Mouse (Mus musculus): Measurements from ENCODE around the gene Pigb.
A peak's percentile ranks its signal among the peaks of the same experiment; 100 is the strongest.

Pigb gene

DNA sequence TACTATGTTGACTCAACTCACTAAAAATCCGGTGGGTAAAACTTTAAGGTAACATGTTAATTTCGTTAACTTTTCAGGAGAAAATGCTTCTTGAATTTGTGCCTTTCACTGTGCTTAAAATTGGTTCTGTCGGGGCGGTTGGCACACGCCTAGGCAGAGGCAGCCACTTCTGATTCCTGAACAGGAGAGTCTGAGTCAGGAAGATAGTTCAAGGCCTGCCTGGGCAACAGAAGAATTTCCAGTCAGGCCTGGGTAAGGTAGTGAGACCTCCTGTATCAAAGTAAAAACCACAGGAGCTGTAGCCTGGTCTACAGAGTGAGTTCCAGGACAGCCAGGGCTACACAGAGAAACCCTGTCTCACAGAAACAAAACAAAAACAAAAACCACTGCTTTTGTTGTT is 47.6 kb downstream of the Pigb start:
- DNase-seq (ENCODE audit: low read depth, low spot score) = no peak

DNA sequence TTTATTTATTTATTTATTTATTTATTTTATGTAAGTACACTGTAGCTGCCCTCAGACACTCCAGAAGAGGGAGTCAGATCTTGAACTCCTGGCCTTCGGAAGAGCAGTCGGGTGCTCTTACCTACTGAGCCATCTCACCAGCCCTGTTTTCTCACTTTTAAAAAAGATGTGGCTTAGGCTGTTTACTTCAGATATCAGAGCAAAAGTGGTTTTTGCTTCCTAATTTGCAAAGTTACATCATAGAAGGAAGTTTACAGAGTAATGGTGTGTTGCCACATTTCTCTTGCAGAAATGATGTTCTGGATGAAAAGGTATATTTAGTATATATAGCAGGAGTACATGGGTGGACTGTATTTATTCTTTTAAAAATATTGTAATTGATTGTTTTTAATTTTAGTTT is 48.8 kb downstream of the Pigb start:
- no peak for DNase-seq (ENCODE audit: low read depth, low spot score)

DNA sequence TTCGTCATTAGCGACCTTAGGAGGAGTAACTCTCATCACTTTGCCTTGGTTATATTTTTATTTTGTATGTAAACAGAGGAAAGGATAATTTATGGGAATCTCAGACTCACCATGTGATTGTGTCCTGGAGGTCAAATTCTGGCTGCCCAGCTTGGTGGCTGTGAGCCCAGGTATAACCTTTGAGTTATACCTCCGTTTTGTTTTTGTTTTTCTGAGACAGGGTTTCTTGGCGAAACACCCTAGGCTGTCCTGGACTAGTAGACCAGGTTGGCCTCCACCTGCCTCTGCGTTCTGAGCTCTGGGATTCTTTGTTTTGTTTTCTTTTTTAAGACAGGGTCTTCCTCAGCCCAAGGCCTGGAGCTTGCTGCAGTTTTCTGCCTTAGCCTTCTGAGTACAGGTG is 51.5 kb downstream of the Pigb start:
- DNase-seq (ENCODE audit: low read depth, low spot score) = no peak

DNA sequence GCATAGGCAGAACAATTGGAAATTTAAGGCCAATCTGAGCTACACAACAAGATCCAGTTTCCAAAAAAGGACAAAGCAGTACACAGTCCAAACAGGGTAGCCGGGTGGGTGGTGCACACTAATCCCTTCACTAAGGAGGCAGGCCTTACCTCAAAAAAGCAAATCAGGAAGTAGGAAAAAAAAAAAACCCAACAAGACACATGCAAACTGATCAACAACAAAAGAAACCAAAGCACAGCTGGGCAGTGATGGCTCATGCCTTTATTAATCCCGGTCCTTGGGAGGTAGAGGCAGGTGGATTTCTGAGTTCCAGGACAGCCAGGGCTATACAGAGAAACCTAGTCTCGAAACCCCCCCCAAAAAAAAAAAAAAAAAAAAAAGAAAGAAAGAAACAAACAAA is 52.5 kb downstream of the Pigb start:
- no peak for DNase-seq (ENCODE audit: low read depth, low spot score)

DNA sequence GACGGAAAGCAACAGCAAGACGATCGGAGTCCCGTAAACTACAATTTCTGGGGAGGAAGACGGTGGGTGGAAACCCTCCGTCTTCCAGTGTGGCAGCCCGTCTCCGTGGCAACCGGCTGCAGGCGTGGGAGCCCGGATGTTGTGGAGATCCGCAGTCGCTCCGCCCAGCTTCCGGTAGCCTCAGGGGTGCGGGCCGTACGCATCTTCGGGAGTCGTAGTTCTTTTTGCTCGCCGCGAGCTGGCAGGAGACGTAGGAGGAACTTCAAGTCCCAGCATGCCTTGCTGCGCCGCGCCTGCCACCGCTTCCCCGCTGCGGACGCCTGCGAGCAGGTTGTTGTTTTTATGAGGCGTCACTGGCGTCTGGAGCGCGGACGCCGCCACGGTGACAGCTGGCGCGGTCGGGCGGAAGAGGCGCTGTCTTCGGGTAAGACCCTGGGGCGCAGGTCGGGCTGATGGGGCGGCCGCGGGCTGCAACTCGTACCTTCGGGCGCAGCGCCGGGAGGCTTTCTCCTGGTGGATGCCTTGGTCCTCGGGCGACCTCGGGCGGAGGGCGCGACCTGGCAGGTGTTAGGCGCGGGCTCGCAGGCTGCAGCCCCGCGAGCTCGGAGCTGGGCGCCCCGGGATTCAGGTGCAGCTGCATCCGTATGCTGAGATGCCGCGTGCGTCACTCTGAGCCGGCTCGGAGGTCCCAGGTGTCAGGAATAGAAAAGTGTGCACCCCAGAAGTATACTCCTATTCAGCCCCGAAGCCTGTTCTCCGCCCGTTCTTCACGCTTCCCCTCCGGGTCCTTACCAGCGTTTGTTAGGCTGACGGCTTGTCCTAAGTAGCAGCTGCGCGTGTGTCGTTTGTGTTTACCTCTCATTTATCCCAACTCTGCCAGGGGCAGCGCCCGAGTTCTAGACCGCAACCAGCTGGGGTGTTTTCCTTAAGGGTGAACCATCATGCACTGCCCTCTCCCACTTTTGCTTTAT is 54.6 kb downstream of the Pigb start, which contains the start of the genes Ccpg1os and Ccpg1:
Ccpg1os (minus strand) TSS at position 133 of the 971 bp plus-strand sequence.
Ccpg1 (plus strand) TSS at position 180 of the 971 bp plus-strand sequence.
- DNase-seq (ENCODE audit: low read depth, low spot score) = peak; percentile 93

DNA sequence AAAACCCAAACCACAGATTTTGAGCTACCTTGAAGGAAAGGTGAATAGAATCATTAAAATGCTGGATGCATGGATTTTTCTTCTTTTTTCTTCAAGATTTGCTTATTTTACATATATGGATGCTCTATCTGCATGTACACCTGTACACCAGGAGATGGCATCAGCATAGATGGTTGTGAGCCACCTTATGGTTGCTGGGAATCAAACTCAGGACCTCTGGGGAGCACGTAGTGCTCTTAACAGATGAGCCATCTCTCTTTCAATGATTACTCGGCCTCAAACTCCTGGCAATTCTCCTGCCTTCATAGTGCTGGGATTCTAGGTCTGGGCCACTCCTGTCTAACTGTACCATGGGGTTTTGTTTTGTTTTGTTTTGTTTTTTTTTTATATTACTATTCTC is 57.1 kb downstream of the Pigb start:
- no peak for DNase-seq (ENCODE audit: low read depth, low spot score)

DNA sequence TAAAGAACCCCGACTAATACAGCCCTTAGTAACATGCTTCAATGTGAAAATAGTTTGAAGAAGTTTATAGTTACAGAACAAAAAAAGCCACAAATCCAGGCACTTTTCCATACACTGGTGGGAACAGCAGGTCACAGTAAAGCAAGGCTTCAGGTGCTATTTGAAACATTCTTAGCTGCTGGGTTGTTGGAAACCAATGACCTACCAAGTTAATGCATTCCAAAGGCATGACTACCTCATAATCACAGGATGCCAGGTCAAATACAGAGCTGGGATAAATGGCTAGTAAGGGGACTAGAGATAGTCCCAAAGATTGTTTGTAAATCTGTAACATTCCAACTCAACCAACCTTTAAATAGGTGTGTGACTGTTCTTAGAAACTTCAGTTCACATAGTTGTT is 64.9 kb downstream of the Pigb start:
- no peak for DNase-seq (ENCODE audit: low read depth, low spot score)

DNA sequence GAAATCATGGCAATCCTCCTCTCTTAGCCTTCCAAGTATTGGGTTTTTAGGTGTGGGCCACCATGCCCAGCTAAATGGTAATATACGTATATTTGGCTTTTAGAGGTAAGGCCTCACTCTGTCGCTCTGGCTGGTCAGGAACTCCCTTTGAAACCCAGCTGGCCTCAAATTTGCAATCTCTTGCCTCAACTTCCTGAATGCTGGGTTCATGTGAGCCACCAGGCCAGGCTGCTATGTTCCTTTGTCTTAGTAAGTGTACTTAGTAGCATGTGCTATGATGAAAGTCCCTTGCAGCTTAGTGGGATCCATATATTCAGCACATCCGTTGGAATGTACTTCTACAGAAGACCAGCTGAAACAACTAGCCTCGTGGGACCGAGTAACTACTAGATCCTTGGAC is 65.4 kb downstream of the Pigb start:
- DNase-seq (ENCODE audit: low read depth, low spot score) = no peak

DNA sequence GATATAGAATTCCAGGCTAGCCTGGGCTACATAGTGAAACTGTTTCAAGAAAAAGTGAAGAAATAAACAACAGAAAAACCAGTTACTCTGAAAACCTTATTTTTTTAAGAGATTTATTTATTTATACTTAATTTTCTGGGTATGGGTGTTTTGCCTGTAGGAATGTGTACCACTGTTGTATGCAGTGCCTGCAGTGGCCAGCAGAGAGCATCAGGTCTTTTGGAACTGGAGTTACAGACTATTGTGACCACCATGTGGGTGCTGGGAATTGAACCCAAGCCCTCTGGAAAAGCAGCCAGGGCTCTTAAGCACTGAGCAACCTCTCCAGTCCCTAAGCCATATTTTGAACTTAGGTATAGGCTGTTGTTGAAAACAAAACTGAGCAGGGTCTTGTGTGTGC is 67.2 kb downstream of the Pigb start:
- DNase-seq (ENCODE audit: low read depth, low spot score) = no peak

DNA sequence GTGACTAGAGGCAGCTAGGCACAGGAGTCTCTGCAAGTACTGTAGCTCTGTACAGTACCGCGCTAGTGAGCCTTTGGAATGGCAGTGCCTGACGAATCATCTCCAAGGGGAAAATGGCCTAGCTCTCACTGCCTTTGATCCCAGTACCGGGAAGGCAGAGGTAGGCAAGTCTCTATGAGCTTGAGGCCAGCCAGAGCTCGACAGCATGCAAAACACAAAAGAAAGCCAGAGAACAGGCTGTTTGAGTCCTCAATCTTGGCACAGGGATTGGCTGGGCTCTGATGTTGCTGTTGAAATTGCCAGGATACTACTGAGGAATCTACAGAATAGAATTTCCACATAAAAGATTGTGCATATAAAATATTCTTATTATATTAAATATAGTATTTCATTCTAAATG is 67.7 kb downstream of the Pigb start:
- DNase-seq (ENCODE audit: low read depth, low spot score) = no peak

DNA sequence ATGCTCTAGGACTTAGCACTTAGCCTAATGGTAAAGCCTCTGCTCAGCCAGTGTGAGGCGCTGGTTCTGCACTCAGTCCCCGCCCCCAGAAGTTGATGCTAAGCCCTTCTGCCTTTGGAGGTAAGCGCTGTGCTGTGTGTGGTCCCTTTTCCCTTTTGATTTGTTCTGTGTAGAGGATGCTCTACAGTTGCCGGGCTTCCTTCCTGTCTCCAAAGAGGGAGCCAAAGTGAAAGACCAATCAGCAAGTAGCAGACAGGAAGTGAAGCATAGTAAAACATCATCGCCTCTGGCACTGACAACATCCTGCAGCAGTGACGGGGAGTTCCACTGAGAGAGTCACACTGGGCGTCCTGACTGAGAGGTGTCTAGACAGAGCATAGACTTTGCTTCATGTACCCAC is 70.3 kb downstream of the Pigb start:
- DNase-seq (ENCODE audit: low read depth, low spot score) = no peak

DNA sequence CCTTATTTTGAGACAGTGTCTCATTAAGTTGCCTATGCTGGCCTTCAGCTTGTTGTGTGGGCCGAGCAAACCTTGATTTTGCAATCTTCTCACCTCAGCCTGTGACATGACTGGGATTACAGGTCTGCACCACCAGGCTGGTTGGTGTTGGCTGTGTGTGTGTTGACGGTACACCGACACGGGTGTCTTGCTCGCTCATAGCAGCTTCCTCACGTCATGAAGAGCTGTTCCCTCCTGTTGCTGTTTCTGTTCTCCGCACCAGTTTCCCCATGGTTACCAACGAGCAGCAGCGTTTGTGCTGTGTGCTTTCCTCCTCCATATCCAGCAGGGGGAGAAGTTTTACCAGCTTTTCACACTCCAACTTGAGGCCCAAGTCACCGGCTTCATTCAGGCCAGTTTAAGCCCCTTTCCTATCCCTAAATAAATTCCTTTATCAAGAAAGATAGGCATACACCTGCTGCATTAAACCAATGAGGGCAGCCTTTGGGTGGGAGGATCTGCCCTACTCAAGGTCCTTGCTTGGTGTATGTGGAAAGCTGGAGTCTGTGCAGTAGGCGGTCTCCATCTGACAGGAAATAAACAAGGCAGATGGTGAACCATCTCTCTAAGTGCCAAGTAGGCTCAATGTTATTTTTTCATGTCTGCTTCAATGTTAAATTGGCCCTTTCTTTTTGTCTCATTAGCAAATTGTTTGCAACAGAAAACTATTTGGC is 71.7 kb downstream of the Pigb start:
- DNase-seq (ENCODE audit: low read depth, low spot score) = peak; percentile 30

DNA sequence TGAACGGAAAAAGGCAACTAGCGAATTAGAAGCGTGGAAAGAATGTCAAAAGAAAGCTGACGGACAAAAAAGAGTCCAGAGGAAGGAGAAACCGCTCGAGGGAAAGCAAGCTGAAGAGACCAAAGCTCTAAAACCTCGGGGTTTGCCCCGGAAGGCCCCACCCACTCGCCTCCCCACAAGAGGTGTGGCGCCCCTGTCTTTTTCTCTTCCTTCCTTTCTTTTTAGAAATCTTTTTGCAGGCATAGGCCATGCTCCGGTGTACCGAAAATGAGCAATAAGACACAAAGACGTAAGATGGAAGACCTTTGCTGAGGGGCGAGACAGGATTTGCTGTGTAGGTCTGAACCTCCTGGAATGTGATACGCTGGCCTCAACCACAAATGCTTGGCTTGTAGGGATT is 78.2 kb downstream of the Pigb start:
- no peak for DNase-seq (ENCODE audit: low read depth, low spot score)

DNA sequence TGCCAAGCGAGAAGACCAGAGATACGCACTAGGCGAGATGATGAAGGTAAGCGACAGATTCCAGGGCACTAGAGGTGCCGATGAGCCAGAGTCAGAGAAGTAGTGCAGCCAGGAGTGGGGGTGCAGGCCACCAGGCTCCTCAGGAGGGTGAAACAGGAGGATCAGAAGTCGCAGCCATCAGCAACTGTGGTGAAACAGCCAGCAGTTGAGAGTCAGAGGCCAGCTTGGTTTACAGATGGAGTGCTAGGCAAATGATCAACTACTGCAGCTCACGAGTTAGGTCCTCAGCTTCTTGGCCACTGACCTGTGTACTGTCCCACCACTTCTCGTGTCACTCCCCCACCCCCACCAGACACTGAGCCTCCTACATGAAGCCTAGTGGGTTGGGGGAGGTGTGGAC is 78.8 kb downstream of the Pigb start:
- DNase-seq (ENCODE audit: low read depth, low spot score) = no peak

DNA sequence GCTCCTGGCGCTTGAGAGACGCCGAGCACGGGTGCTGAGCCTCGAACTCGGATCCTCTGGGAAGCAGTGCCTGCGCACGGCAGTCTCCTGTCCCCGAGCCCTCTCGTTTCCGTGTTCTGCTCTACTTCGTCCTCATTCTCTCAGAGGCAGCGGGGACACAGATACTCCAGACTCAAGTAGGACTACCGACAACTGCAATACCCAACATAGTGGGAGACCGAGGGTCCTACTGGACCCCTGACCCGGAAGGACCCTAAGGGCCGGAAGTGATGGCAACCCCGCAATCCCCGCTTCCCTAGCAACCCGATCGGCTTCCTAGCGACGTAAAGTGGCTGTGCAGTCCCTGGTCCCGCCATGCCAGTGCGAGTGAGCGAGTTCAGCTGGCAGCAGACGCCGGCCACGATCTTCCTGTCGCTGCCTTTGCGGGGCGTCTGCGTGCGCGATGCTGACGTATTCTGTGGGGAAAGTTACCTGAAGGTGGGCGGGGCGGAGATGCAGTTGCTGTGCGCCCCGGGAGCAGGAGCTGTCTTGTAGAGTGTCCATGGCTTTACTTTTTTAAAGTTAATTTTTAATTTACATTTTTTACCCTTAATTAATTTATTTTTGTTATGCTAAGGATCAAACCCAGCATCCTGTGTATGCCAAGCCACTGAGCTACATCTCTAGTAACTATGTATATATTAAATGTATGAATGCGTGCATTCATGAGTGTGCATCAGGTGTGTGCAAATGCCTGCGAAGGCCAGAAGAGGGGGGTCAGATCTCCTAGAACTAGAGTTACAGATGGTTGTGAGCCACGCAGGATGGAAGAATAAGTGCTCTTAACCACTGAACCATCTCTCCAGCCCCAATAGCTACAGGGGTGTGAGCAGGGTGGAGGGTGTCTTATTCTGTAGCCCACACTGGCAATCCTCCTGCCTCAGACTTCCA is 81.4 kb downstream of the Pigb start, which contains the start of the genes Dyx1c1 and Gm44503:
Dyx1c1 (plus strand) TSS at position 265 of the 930 bp plus-strand sequence.
Gm44503 (plus strand) TSS at position 332 of the 930 bp plus-strand sequence.
- peak; percentile 69 for DNase-seq (ENCODE audit: low read depth, low spot score)
